Comparison of ENCODE assay signal across 9 mouse cellular contexts in the genomic region with DNA sequence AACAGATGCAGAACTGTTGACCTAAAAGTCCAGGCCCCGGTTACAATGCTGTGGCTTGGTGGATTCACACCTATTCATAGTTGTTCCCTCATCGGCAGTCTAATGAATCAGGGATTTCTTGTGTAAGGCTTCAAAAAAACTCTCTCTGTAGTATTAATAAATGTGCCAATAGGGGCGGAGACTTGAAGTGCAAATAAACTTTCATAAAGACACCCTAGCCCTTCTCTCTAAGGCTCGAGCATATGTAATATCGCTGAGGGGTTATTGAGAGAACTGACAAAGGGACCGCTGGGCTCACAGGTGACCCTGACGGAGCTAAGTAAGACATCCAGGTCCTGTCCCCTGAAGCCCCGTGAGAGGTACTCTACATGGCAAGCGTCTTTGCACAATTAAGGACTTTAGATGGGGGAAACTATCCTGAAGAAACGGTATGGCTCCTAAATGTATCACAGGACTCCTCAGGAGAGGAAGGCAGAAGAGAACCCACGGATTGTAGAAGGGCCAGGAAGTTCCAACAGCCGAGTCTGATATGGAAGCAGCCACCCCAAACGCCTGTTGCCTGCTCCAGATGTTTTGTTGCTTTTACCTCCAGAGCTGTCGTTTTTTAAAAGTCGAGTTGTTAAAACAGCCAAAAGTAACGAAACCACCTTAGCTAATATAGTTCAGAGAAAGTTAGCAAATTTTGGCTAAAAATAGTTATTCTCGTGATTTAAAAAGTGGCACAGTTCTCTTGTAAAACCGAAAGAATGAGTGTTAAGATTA. TPM values are rescaled to one million over a fixed set of nuclear protein-coding genes. Genes with fewer than 3 reads are reported as not detected.
DNase-seq lines count a peak whose midpoint lies in the region; ATAC-seq and TF ChIP-seq lines count a peak whose summit lies in the region.
"Had no signal": no experiment of that assay in that cellular context is flagged by ENCODE, and none has a peak within 500 bp of the region (broad histone marks: within the 10 kb centered on the region; RNA-seq: fewer than 3 reads in every experiment).

No protein-coding gene starts in this region.

- H3K4me1 ChIP-seq in heart, embryonic 10.5 days: peaks cover 18% of the 10 kb centered on the region
- peaks cover 6% of the 10 kb centered on the region for H3K4me1 ChIP-seq in hindbrain, embryonic 14.5 days (replicated peaks; ENCODE audit: control insufficient read depth, insufficient read depth, low read length)
- H3K4me1 ChIP-seq in midbrain, embryonic 10.5 days: peaks cover 23% of the 10 kb centered on the region
- H3K4me1 ChIP-seq in thymus, adult 2 months (replicated peaks; ENCODE audit: control insufficient read depth, insufficient read depth, low read length): peaks cover 9% of the 10 kb centered on the region

- H3K9ac ChIP-seq in hindbrain, embryonic 14.5 days: peak overlapping the region; percentile 82

- intact Hi-C loops in heart, postnatal 10 days (cut with DNase I): loop anchor here (5.0 kb wide), 3 partner anchors 80 to 225 kb away; partner anchors contain the start of gene March6

- no peaks in the 10 kb centered on the region for H3K27me3 ChIP-seq in heart, embryonic 10.5 days (ENCODE audit: insufficient read depth, poor library complexity, severe bottlenecking)
- no peaks in the 10 kb centered on the region for H3K27me3 ChIP-seq in hindbrain, embryonic 14.5 days (ENCODE audit: control insufficient read depth, insufficient read depth, low read length)
- H3K27me3 ChIP-seq in midbrain, embryonic 10.5 days (ENCODE audit: low read depth, poor library complexity, severe bottlenecking): peaks cover 7% of the 10 kb centered on the region
- no peaks in the 10 kb centered on the region for H3K27me3 ChIP-seq in thymus, adult 2 months (ENCODE audit: control insufficient read depth, insufficient read depth, low read length)
- H3K27me3 ChIP-seq: Patski had no signal

- peak overlapping the region; percentile 71 for H3K4me3 ChIP-seq in heart, embryonic 10.5 days
- peak overlapping the region; percentile 70 for H3K4me3 ChIP-seq in hindbrain, embryonic 14.5 days (replicated peaks; ENCODE audit: low read length)
- peak overlapping the region; percentile 69 for H3K4me3 ChIP-seq in midbrain, embryonic 10.5 days
- no peak overlapping the region for H3K4me3 ChIP-seq in thymus, adult 2 months (ENCODE audit: control insufficient read depth, insufficient read depth, low read length)

- peaks cover 8% of the 10 kb centered on the region; the same call in 1 of the 2 replicates for H3K36me3 ChIP-seq in heart, embryonic 10.5 days
- H3K36me3 ChIP-seq in hindbrain, embryonic 14.5 days (replicated peaks; ENCODE audit: control insufficient read depth, insufficient read depth): peaks cover 12% of the 10 kb centered on the region; the same call in 1 of the 2 replicates
- peaks cover 9% of the 10 kb centered on the region for H3K36me3 ChIP-seq in midbrain, embryonic 10.5 days
- peaks cover 5% of the 10 kb centered on the region; the same call in 1 of the 2 replicates for H3K36me3 ChIP-seq in thymus, adult 2 months (ENCODE audit: control insufficient read depth, insufficient read depth, low read length)

- 49% methylated on average over 18 of the region's 18 CpGs for WGBS in heart, embryonic 10.5 days
- WGBS in hindbrain, embryonic 14.5 days: 56% methylated on average over 18 of the region's 18 CpGs
- 59% methylated on average over 18 of the region's 18 CpGs for WGBS in midbrain, embryonic 10.5 days
- WGBS in thymus, adult 2 months: 32% methylated on average over 18 of the region's 18 CpGs

- H3K9me3 ChIP-seq in heart, embryonic 10.5 days: no peaks in the 10 kb centered on the region
- no peaks in the 10 kb centered on the region for H3K9me3 ChIP-seq in hindbrain, embryonic 14.5 days (ENCODE audit: control insufficient read depth, low read length)
- no peaks in the 10 kb centered on the region for H3K9me3 ChIP-seq in midbrain, embryonic 10.5 days (replicated peaks)

- no peak for TF ChIP-seq CTCF in thymus, adult 2 months (IDR thresholded peaks at IDR 0.05; ENCODE audit: borderline replicate concordance, control insufficient read depth, extremely low read depth, insufficient read depth, low read length, poor library complexity)

- H3K27ac ChIP-seq in heart, embryonic 10.5 days: peak overlapping the region; percentile 87
- 0 out of 2 replicates have a peak overlapping the region, but pooled peaks have one; percentile 84 for H3K27ac ChIP-seq in hindbrain, embryonic 14.5 days
- 0 out of 2 replicates have a peak overlapping the region, but pooled peaks have one; percentile 86 for H3K27ac ChIP-seq in midbrain, embryonic 10.5 days (replicated peaks)
- no peak overlapping the region for H3K27ac ChIP-seq in thymus, adult 2 months (ENCODE audit: control insufficient read depth, insufficient read depth, low read length)

- H3K4me2 ChIP-seq in hindbrain, embryonic 14.5 days (replicated peaks): peak overlapping the region; percentile 89

- TF ChIP-seq POLR2A in thymus, adult 2 months (IDR thresholded peaks at IDR 0.05; ENCODE audit: control insufficient read depth, extremely low read depth, insufficient read depth, low read length, poor library complexity): no peak

- ATAC-seq in hindbrain, embryonic 14.5 days (ENCODE audit: low FRiP score): no peak

- no peak for DNase-seq in heart, embryonic 10.5 days (ENCODE audit: low spot score)
- DNase-seq in heart, postnatal 10 days: no peak
- DNase-seq in NIH3T3 (ENCODE audit: low read depth): peak; percentile 72
- DNase-seq in hindbrain, embryonic 14.5 days (ENCODE audit: low spot score): no peak
- no peak for DNase-seq in midbrain, embryonic 10.5 days (ENCODE audit: low spot score)
- no peak for DNase-seq in adrenal gland, adult 8-10 months
- no peak for DNase-seq in cerebellum, adult 18-20 months
- no peak for DNase-seq in thymus, adult 2 months

RNA-seq across cellular contexts. Expression of gene Ropn1l, which starts 1.0 kb away (rescaled TPM):
- 3.4 and 3.7 TPM in 2 replicates for polyA plus RNA-seq in heart, embryonic 10.5 days (2016; fragmentation: Nextera tagmentation; extraction: Ambion mirVana)
- under 1 TPM in 1 of 2 experiments, not detected in 1; 0.27 TPM for total RNA-seq in heart, postnatal 10 days (2021)
- polyA plus RNA-seq in hindbrain, embryonic 14.5 days (2014; fragmentation: Nextera tagmentation; extraction: Ambion mirVana): 2.4 and 2.8 TPM in 2 replicates
- 3.0 and 3.4 TPM in 2 replicates for polyA plus RNA-seq in midbrain, embryonic 10.5 days (2016; fragmentation: Nextera tagmentation; extraction: Ambion mirVana)
- total RNA-seq in adrenal gland, adult 8-10 months (2022): 1 to 10 TPM; 2.1 to 3.3 (median 2.4) TPM
- polyA plus RNA-seq in thymus, adult 2 months (2012; rRNA removed): 0.92 and 1.1 TPM in 2 replicates
